Mouse (Mus musculus) brown adipose tissue, adult 24 weeks (tissue): Measurements from ENCODE around the gene Aatf. TPM values are rescaled to one million over a fixed set of nuclear protein-coding genes. Genes with fewer than 3 reads are reported as not detected.
"Not testable (repeated sequence)": the region's sequence is repeated elsewhere in the genome, so short reads cannot be mapped to it uniquely, and the experiment has no call there.

Experiments used
- H3K27ac ChIP-seq: fragments of 200-500 bp; replicated peaks from 2 replicates; pipeline ENCODE4 v1.5.1; 2012; ENCODE audit warnings: low read depth, mild to moderate bottlenecking, low read length
- H3K4me1 ChIP-seq: fragments of 200-500 bp; 2 replicates; pipeline ENCODE4 v1.6.1; 2012; ENCODE audit warnings: low read length, mixed read lengths; ENCODE audit not compliant: control insufficient read depth, insufficient read depth, insufficient read length
- H3K4me3 ChIP-seq: fragments of 200-500 bp; 2 replicates; pipeline ENCODE4 v1.5.1; 2012; ENCODE audit warnings: low read depth, mild to moderate bottlenecking, low read length, moderate library complexity; ENCODE audit not compliant: insufficient read depth
- polyA plus RNA-seq: library from polyadenylated mRNA; stranded (reverse); fragments of >200 nt; gene quantifications from 2 replicates; pipeline ENCODE4 v1.2.4, GENCODE M21; 2012; ENCODE audit not compliant: missing spikeins, insufficient read depth, insufficient read length

The Aatf gene
- polyA plus RNA-seq, 1 experiment = 12.6 TPM

DNA sequence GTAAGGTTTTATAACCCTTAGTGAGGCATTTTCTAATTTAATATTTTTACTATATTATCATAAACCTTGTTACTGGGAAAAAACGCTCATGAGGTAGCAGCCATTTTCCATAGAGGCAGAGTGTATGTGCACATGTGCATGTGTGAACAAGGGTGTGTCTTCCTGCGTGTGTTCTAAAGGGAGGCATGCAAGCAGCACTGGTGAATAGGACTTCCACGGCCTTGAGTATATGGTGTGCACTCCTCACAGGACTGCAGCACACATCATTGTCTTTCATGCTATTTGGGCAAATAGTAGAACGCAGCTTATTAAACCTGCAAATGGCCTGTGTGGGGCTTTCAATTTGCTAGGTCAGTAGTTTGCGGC lies 86.7 kb downstream of the Aatf start:
- no peak overlapping the region for H3K4me3 ChIP-seq
- no peaks in the 10 kb centered on the region for H3K4me1 ChIP-seq
- H3K27ac ChIP-seq = no peak overlapping the region

DNA sequence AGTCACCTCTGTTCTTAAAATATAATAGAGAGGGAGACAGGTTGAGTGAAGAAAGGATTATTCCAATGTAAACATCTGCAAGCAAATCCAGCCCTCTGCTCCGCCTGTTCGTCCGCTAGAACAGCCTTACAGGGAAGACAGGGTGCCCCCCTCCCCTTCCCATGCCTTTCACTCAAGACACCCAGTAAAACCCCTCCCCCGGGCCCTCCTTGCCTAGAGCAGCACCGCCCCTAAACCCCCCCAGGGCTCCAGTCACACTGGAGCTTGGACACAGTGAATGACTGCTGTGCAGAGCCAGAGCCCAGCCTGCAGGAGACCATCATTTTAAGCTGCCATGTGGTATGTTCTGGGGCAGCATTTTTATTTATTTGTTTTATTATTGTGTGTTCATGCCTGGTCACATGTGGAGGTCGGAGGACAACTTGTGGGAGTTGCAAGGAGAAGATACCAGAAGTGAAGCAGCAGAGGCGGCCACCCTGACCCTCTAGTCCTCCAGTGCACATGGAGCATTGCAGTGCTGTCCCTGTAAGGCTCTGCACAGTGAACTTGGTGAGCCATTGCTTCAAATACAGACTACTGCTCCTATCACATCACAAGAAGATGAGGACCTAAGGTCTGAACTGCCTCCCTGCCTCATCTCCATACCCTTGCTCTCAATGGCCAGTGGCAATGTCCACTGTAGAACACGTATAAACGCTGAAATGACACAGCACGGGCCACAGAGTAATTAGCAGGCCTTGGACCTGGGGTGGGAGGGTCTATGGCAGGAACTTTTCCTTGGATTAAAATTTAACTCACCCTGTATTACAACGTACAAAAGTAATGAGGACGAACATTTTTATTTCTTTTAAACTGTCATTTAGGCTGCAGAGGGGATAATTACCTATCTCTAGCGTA lies 87.3 kb downstream of the Aatf start:
- Histone ChIP-seq H3K4me3 (no peak overlapping the region), H3K4me1 (no peaks in the 10 kb centered on the region), H3K27ac (no peak overlapping the region)

DNA sequence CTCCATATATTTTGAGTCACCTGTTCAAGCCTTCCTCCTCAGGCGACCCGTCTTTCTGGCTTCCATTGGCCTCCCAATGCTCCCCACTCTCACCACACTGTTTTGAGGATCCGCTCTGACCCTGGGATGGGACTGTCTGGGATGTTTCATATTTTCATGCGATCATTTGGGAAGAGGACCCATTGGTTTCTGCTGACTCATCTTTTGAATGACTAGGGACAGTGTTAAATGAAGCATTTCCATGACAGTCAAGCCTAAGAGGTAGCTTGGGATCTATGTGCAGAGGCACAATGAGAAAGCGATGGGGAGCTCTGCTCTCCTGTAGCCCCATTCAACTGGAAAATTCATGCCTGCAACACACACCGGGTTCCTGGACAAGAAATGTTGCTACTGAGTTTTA lies 92.5 kb downstream of the Aatf start:
- H3K4me1 ChIP-seq = no peaks in the 10 kb centered on the region

DNA sequence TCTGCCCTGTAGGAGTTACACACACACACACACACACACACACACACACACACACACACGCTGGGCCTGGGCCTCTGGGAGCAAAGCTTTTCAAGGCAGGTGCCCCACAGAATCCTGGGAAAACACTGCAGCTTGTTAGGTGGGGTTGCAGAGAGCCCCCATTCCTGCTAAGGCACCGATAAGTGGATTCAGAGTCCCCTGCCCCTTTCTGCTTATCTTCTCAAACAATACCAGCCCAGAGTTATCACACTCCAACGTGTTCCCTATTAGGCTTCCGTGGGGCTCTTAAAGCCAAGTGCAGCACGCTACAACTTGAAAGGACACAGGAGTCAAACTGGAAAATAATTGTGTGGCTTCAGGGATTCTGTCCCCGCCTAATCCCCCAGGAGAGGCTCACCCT lies 100.2 kb downstream of the Aatf start:
- H3K4me3 ChIP-seq = no peak overlapping the region
- H3K27ac ChIP-seq = no peak overlapping the region
- no peaks in the 10 kb centered on the region for H3K4me1 ChIP-seq

More for the DNA sequence above, 92.5 kb downstream of the Aatf start:
- H3K27ac ChIP-seq = no peak overlapping the region
- H3K4me3 ChIP-seq = no peak overlapping the region

DNA sequence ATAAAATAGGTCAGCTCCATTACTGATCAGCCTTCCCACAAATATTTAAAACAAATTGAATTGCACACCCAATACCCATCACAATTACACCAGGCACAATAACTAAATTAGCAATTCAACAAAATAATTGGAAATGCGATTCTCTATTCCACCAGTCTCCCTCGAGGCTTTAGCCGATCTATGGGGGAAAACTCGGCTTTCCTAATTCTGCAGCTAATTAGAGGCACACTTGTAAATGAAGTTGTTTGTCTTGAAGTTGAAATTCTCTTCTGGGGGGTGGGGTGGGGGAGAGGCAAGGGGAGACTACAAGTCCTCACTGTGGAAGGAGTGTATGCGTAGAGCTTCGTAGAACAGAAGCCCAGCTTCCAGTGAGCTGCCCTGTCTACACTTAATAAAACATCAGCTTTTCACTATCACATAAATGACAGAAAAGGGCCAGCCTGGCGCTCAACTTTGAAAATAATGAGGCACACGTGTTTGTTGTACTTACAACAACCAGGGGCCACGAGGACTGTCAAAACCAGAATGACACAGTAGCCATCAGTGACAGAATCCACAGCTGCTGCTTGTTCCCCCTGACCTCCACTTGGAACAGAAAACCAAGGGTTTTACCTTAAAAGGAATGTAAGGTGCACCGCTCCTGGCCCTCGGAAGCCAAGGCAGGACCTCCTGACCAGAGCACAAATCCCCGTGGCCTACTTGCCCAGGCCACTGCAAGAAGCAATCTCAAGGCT lies 101.0 kb downstream of the Aatf start:
- no peak overlapping the region for H3K27ac ChIP-seq
- H3K4me1 ChIP-seq = no peaks in the 10 kb centered on the region
- H3K4me3 ChIP-seq = no peak overlapping the region

DNA sequence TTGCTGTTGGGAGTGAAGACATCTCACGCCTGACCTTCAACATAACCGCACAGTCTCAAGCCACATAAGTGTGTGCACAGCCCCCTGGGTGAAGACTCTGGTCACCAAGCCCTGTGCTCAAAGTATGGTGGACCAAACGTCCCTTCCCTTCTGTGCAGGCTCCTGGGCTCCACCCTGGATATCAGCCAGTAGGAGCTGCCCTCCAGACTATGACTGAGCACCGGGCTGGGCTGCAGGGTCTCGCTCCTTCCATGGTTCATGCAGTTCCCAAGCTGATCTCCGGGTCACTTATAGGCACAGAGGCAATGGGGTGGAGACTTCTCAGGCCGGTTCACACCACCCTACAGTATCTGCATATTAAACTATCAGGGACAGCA lies 101.7 kb downstream of the Aatf start:
- Histone ChIP-seq H3K4me3 (no peak overlapping the region), H3K27ac (no peak overlapping the region), H3K4me1 (no peaks in the 10 kb centered on the region)

DNA sequence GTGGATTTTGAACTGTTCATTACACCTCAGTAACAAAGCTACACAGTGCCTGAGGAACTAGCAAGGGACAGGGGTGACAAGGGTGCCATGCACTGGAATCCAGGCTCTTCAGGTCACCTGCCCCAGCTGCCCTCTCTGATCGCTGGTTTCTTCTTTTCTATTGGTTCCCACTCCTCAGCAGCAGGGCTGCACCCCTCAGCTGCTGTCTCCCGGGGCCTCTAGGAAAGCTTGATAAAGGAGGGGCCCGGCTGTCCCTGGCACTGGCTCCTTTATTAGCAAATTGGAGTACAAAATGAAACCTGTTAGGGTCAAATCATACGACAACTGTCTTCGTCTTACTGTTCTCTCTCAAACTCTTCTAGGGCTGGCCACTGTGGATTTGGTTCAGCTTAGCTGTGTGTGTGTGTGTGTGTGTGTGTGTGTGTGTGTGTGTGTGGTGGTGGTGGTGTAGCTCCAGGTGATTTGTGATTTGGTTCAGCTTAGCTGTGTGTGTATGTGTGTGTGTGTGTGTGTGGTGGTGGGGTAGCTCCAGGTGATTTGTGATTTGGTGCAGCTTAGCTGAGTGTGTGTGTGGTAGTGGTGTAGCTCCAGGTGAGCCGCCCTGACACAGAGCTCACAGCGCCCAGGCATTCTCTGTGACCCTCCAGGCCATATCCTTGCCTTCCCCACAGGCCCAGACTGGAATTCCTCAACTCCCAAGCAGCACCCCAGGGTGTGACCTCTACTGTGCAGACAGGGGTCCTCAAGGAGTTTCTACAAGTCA lies 102.3 kb downstream of the Aatf start:
- Histone ChIP-seq H3K4me3 (no peak overlapping the region), H3K4me1 (no peaks in the 10 kb centered on the region), H3K27ac (no peak overlapping the region)

DNA sequence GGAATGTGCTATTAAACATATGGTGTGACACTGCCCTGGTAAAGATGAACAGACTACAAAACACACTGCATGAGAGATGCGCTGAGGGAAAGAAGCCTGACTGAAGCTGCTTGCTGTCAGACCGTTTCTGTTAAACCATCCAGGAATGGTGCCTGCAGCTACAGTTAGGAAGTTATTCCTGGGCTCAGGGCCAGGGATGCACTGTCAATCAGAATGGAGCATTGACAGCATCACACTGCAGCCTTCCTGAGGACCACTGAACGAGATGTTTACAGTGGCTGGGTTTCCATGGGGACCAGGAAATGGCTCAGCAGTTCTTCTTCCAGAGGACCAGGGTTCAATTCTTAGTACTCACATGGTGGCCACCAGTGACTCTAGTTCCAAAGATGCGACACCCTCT lies 102.9 kb downstream of the Aatf start:
- no peaks in the 10 kb centered on the region for H3K4me1 ChIP-seq
- no peak overlapping the region for H3K4me3 ChIP-seq
- no peak overlapping the region for H3K27ac ChIP-seq

DNA sequence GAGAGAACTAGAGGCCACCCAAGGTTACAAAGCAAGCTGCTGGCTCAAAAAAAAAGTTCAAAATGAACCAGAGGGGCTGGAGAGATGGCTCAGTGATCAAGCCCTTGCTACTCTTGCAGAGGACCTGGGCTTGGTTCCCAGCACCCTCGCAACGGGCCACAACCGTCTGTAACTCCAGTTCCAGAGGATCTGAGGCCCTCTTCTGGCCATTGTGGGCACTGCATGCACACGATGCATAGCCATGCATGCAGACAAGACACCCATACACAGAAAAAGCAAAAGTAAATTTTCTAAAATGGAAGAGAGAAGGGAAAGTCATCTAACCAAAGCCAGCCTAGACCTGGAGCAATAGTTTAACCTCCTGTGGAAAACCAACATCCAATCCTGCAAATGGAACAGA lies 106.6 kb downstream of the Aatf start:
- no peak overlapping the region for H3K27ac ChIP-seq
- H3K4me3 ChIP-seq = no peak overlapping the region
- no peaks in the 10 kb centered on the region for H3K4me1 ChIP-seq

DNA sequence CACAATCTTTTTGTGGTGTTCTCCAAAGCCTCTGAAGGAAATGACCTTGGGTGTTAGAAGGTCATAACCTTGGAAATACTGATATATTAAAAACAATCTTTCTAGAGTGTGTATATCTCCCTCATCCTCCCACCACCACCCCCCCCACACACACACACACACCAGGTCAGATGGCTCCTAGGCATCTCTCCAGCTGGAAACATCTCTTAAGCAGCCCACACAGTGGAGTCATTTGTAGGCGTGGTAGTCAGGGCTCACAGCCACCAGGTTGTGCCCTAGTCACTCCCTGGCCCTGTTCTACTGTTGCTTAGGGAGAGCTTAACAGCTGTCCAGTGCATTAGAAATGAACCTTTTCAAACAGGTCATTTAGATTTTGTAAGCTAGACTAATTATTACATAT lies 118.3 kb downstream of the Aatf start:
- Histone ChIP-seq H3K4me1 (no peaks in the 10 kb centered on the region), H3K27ac (peak overlapping the region; percentile 77)

DNA sequence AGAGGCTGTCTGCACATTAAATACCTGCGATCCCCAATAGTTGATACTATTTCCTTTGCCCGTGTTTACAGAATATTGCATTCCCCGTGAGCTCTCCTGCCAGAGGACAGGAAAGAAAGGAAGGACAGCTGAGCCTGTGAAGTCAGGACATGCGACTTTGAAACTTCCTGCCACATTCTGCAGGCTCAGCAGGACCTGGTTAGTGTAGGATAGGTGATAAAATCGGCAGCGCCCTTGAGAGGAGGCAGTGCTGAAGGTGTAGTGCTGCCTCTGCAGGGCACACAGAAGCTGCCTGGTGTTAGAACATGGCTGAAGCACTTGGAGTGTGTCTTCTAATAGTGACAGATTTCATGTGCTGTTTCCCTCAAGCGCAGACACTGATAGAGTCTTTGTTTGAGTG lies 119.8 kb downstream of the Aatf start:
- Histone ChIP-seq H3K27ac (no peak overlapping the region), H3K4me3 (no peak overlapping the region), H3K4me1 (no peaks in the 10 kb centered on the region)

More for the DNA sequence above, 118.3 kb downstream of the Aatf start:
- H3K4me3 ChIP-seq = no peak overlapping the region

DNA sequence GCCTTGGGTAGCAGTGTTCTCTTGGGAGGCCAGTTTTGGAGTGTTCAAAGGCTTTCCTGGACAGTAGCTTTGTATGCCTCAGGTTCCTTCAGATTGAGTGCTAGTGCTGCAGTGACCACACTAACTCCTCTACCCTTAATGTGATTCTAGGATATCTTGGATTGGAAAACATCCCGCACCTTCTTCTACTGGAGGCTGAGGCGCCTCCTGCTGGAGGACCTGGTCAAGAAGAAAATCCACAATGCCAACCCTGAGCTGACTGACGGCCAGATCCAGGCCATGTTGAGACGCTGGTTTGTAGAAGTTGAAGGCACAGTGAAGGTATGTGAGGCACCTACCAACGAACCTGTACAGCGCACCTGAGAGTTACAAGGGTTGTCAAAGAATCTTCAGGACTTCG lies 121.3 kb downstream of the Aatf start:
- H3K4me1 ChIP-seq, H3K27ac ChIP-seq, H3K4me3 ChIP-seq: not testable (repeated sequence)

DNA sequence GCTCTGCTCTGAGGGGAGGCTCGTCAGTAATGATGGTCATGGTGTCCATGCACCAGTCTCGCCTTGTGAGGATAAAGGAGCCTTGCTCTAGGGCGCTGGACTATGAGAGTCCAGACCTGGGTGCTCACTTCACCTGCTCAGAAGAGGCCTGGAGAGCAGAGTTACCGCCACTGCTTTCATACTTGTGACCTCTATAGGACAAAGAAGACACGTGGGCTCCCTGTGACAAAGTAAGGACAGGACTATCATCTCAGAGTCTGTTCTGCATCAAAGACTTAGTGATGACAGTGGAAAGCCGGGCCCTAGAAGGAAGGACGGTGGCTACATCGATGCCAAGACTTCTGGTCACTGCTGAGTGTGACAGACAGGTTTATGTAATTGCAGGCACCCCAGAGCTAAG lies 122.2 kb downstream of the Aatf start:
- no peak overlapping the region for H3K27ac ChIP-seq
- H3K4me3 ChIP-seq = no peak overlapping the region
- H3K4me1 ChIP-seq = no peaks in the 10 kb centered on the region

DNA sequence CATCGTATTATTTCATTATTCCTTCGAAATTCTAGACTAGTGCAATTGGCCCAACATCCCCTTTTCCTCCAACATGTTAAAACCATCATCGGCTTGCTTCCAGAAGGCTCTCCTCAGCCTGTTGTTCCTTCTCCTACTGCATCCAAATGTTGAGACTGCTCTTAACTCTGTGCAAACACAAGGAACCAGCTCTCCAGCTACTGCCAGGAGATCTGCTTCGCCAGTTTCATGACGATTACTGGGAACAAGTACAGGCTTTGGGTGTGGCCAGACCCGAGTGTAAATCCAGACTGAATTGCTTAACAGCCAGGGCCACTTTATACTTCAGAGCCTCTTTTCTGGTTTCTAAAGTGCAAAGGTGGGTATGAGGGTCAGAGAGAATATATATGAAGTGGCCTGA lies 124.0 kb downstream of the Aatf start:
- Histone ChIP-seq H3K4me3 (no peak overlapping the region), H3K27ac (no peak overlapping the region), H3K4me1 (no peaks in the 10 kb centered on the region)

DNA sequence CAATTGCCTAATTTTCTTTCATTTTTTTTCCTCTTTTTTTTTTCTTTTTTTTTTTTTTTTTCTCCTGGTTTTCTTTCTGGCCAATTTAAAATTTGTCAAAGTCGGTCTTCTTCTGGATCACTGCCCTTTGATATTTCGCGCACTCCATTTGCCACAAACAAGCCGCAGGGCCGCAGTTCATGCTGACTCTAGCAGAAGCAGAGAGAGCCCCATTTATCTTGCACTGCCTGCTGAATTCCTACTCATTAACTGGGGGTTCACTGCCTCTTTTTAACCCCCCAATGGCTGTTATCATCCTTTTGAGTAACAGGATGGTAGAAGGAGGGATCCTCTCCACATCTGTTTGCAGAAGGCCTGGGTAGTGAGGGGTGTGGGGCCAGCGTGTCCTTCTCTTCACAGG lies 129.4 kb downstream of the Aatf start:
- Histone ChIP-seq H3K4me1 (no peaks in the 10 kb centered on the region), H3K27ac (no peak overlapping the region), H3K4me3 (no peak overlapping the region)
